In genomic region chr11:77437026-77437425, GRCm38 (mm10) we compare ENCODE assay signal across 22 mouse cellular contexts. TPM values are rescaled to one million over a fixed set of nuclear protein-coding genes. Genes with fewer than 3 reads are reported as not detected.
"Had no signal": no experiment of that assay in that cellular context is flagged by ENCODE, and none has a peak within 500 bp of the region (broad histone marks: within the 10 kb centered on the region; RNA-seq: fewer than 3 reads in every experiment).

No protein-coding gene starts in this region.

- H3K27ac ChIP-seq: hindbrain, embryonic 13.5 days; hindbrain, embryonic 15.5 days; hindbrain, postnatal 0 days; kidney, embryonic 15.5 days; kidney, postnatal 0 days; limb, embryonic 13.5 days; limb, embryonic 15.5 days; liver, embryonic 12.5 days had no signal

- H3K9ac ChIP-seq: forebrain, postnatal 0 days; hindbrain, embryonic 13.5 days; hindbrain, embryonic 15.5 days; kidney, embryonic 15.5 days; limb, embryonic 13.5 days; limb, embryonic 15.5 days; liver, embryonic 12.5 days had no signal

- H3K27me3 ChIP-seq: hindbrain, embryonic 13.5 days; hindbrain, embryonic 15.5 days; kidney, embryonic 15.5 days; limb, embryonic 13.5 days; limb, embryonic 15.5 days; liver, embryonic 12.5 days had no signal

- H3K4me1 ChIP-seq: hindbrain, embryonic 13.5 days; hindbrain, embryonic 15.5 days; kidney, embryonic 15.5 days; limb, embryonic 13.5 days; limb, embryonic 15.5 days; liver, embryonic 12.5 days had no signal

- DNase-seq: forebrain, postnatal 0 days; gastrocnemius, postnatal 10 days; gastrocnemius, postnatal 36 days; heart, postnatal 10 days; kidney, adult 11 months; kidney, adult 2 months; kidney, adult 9 months; kidney, postnatal 14 days; kidney, postnatal 36 days; layer of hippocampus, adult 9-11 months; layer of hippocampus, postnatal 36 days; left cerebral cortex, postnatal 4 days had no signal

- H3K4me3 ChIP-seq: hindbrain, embryonic 13.5 days; hindbrain, embryonic 15.5 days; kidney, embryonic 15.5 days; limb, embryonic 13.5 days; limb, embryonic 15.5 days; liver, embryonic 12.5 days had no signal

RNA-seq across cellular contexts. Expression of gene Coro6, which starts 25.2 kb away (rescaled TPM):
- total RNA-seq: hematopoietic stem cell, adult 5-6 weeks had no signal
- polyA plus RNA-seq: intestine, embryonic 16.5 days; liver, embryonic 12.5 days had no signal
